Mouse (Mus musculus) thymus, postnatal 4 days (tissue): ENCODE measurements around the gene 4930415L06Rik.

Source experiments
- DNase-seq: peaks from one replicate; pipeline ENCODE4 v3.0.0; 2021

4930415L06Rik gene

DNA sequence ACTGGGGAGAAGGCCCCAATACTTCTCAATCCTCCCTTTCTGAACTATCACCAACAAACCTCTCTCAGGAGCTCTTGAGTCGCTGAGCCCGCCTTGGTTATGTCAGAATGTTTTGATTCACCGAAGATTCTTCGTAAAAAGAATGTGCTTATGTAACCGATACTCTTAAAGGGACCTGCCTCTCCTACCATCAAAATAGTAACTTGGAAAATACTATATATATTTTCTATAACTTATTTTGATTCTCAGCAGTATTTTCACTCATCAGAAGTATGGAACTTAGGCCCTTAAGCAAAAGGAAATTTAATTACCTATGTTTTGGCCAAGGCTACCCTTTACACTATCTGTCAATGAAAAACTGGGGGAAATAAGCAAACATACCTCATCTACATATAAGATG is at the start of gene 4930415L06Rik:
Gene 4930415L06Rik (minus strand): TSS at position 101 of the 400 bp plus-strand sequence.
- DNase-seq = no peak

DNA sequence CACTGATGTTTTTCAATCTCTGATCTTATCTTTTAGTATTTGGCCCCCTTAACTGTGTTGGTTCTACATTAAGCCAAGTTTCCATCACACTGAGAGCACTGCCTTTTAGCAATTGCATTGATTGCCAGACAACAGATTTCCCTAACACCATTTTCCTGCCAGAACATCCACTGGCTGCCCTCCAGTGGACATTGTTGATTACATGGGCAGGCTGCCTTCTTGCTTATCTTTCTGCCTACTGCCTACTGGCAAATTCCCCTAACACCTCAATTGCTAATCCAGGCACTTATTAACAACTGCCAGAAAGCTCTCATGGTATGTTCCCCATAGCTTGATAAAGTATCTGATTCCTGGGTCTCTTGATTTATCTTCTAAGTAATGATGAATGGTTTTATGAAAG is 46.0 kb upstream of the 4930415L06Rik start:
- DNase-seq = no peak

DNA sequence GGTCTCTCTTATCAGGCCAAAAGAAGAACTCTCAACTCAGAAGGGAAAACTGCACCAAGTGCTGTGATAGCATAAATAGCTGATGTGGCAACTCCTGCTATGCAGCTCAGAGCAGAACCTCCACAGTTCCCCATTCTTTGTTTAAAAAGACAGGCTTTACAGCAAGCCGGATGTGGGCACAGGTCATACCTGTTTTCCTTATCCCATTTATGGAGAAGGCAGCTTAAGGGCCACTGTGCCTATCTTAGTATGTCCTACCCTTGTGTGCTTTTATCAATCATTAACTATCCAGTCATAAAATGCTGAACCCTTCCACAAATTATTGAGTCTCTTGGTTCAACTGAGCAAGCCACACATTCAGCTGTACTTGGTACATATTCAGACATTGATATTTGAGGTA is 27.8 kb downstream of the 4930415L06Rik start:
- no peak for DNase-seq
